Mouse (Mus musculus) forebrain, embryonic 11.5 days (tissue): ENCODE results near the gene Bean1. TPM values are rescaled to one million over a fixed set of nuclear protein-coding genes. Genes with fewer than 3 reads are reported as not detected.

Source experiments
- ATAC-seq: fragments of 200-750 bp; cut with Nextera tagmentation; replicated peaks from 2 replicates; pipeline ENCODE4 v1.8.0; 2017; ENCODE audit warnings: moderate TSS enrichment; ENCODE audit not compliant: low FRiP score
- DNase-seq: peaks from one replicate; pipeline ENCODE4 v3.0.0-alpha.2; 2017; ENCODE audit warnings: low spot score
- H3K27ac ChIP-seq: fragments of 300-500 bp; sonication (generic); 2 replicates; pipeline ENCODE4 v1.5.1; 2014; ENCODE audit warnings: low read depth, low read length
- H3K27me3 ChIP-seq: fragments of 300-500 bp; sonication (generic); 2 replicates; pipeline ENCODE4 v1.6.1; 2014; ENCODE audit warnings: mild to moderate bottlenecking, low read length, mixed read lengths; ENCODE audit not compliant: control insufficient read depth, insufficient read depth
- H3K36me3 ChIP-seq: fragments of 300-500 bp; sonication (generic); 2 replicates; pipeline ENCODE4 v1.6.1; 2014; ENCODE audit warnings: mild to moderate bottlenecking, low read length, moderate library complexity, mixed read lengths; ENCODE audit not compliant: control insufficient read depth, insufficient read depth
- H3K4me1 ChIP-seq: fragments of 300-500 bp; sonication (generic); replicated peaks from 2 replicates; pipeline ENCODE4 v1.6.1; 2014; ENCODE audit warnings: low read length, mixed read lengths; ENCODE audit not compliant: control insufficient read depth, insufficient read depth
- H3K4me2 ChIP-seq: fragments of 300-500 bp; sonication (generic); 2 replicates; pipeline ENCODE4 v1.6.1; 2014; ENCODE audit warnings: low read depth, mild to moderate bottlenecking, low read length, moderate library complexity, mixed read lengths; ENCODE audit not compliant: severe bottlenecking
- H3K4me3 ChIP-seq: fragments of 300-500 bp; sonication (generic); 2 replicates; pipeline ENCODE4 v1.5.1; 2014; ENCODE audit warnings: low read depth, low read length
- H3K9ac ChIP-seq: fragments of 300-500 bp; sonication (generic); 2 replicates; pipeline ENCODE4 v1.6.1; 2014; ENCODE audit warnings: low read length
- H3K9me3 ChIP-seq: fragments of 300-500 bp; sonication (generic); 2 replicates; pipeline ENCODE4 v1.6.1; 2016; ENCODE audit warnings: low read length, mixed read lengths; ENCODE audit not compliant: control insufficient read depth
- whole genome bisulfite sequencing: fragments of 180-500 bp; shearing (Covaris S2); extraction: QIAGEN DNeasy Blood & Tissue Kit; methylation state at CpG from one replicate; pipeline ENCODE4 v1.1.7; 2014; 5-methylcytosine and 5-hydroxymethylcytosine counted together
- polyA plus RNA-seq: library from polyadenylated mRNA; unstranded; fragments of >200 nt; fragmentation: Nextera tagmentation; extraction: Ambion mirVana; gene quantifications from 2 replicates; pipeline ENCODE4 v1.2.1, GENCODE M21; 2014

The Bean1 gene
- 0.16 and 0.19 TPM in 2 replicates for polyA plus RNA-seq

DNA sequence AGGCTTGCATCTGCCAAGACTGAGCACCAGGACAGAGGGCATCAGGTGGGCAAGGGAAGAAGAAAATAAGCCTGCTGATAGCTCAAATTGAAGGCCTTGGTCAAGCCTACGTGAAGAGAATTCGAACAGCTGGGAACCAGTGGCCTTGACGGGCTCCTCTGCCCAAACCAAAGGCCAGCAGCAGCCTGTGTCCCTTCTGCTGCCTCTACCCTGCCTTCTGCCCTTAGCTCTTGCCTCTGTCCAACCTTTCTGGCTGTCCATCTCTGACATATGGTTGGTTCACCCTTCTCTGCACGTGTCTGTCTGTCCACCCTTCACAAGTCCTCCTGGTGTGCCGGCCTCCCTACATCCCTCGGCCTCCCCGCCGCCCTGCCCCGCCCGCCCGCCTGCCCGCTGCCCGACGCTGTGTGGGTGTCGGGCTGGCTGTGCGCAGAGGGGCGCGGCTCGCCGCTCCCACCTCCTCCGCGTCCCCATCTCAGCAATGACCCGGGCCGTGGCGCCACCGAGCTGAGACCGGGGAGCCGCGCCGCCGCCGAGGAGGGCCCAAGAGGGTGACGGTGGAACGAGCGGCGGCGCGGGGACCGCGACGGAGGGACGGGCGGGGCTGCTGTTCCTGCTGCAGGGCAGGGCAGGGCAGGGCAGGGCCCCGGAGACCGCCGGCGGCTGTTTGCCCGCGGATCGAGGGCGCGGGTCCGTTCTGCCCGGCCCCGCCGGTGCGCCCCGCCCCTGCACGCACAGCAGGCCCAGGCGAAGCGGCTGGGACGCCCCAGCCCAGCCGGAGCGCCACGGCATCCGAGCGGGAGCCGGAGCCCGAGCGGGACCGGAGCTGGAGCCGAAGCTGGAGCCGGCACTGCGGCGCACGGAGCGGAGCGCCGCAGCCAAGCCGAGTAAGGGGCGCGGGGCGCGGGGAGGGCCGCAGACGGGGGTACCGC, at the start of gene Bean1:
TSS of gene Bean1 (plus strand) at position 325 of the 932 bp plus-strand sequence.
- no peak within 1 kb of the TSS for H3K27ac ChIP-seq
- H3K27me3 ChIP-seq, result peaks cover 27% of the 10 kb centered on the region

DNA sequence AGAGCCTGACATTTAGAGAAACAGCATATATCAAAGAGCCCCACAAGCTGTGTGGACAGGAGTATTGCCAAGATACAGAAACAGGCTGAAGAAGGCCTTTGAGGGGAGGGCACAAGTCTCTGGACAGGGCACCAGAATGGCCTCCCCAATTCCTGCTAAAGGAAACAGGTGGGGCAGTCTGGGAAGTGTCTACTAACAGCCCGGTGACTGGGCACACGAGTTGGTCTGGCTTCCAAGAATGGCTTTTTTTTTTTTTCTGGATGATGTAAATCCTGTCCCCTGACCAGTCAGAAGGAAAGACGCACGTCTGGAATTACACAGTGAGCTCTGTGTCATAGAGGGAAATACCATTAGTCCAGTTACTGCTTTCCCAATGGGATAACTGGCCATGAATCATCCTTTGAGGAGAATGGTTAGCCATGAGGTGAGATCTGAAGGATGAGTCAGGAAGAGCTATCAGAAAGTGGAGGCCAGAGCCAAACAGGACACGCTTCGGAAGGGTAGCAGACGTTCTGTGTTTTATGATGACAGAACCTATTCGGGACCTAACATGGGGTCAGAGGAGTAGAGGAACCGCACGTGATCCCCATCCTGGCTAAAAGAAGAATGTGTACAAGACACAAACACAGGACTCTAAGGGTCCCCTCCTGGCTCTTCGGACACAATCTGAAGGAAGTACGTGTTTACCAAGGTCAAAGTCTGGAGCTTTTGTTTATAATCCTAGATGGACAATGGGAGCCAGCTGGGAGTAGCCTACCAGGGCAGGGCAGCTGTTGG, 48.4 kb upstream of the Bean1 start:
- H3K9ac ChIP-seq, result no peak overlapping the region
- no peaks in the 10 kb centered on the region for H3K27me3 ChIP-seq
- no peak for DNase-seq
- no peak overlapping the region for H3K27ac ChIP-seq
- H3K4me2 ChIP-seq, result no peak overlapping the region
- H3K9me3 ChIP-seq, result no peaks in the 10 kb centered on the region
- H3K4me3 ChIP-seq, result no peak overlapping the region
- no peaks in the 10 kb centered on the region for H3K36me3 ChIP-seq
- H3K4me1 ChIP-seq, result no peaks in the 10 kb centered on the region
- 87% methylated on average over 12 of the region's 12 CpGs for WGBS
- ATAC-seq, result no peak

More for the DNA sequence above, at the start of gene Bean1:
- H3K36me3 ChIP-seq, result no peaks in the 10 kb centered on the region
- DNase-seq, result peak; percentile 74
- no peaks in the 10 kb centered on the region; the same call in 1 of the 2 replicates for H3K4me1 ChIP-seq
- peak within 1 kb of the TSS; percentile 99 for H3K4me2 ChIP-seq
- H3K9me3 ChIP-seq, result no peaks in the 10 kb centered on the region
- H3K4me3 ChIP-seq, result peak within 1 kb of the TSS; percentile 63
- ATAC-seq, result peak; percentile 86
- WGBS, result 1% methylated on average over 81 of the region's 87 CpGs
- peak within 1 kb of the TSS; percentile 64 for H3K9ac ChIP-seq

DNA sequence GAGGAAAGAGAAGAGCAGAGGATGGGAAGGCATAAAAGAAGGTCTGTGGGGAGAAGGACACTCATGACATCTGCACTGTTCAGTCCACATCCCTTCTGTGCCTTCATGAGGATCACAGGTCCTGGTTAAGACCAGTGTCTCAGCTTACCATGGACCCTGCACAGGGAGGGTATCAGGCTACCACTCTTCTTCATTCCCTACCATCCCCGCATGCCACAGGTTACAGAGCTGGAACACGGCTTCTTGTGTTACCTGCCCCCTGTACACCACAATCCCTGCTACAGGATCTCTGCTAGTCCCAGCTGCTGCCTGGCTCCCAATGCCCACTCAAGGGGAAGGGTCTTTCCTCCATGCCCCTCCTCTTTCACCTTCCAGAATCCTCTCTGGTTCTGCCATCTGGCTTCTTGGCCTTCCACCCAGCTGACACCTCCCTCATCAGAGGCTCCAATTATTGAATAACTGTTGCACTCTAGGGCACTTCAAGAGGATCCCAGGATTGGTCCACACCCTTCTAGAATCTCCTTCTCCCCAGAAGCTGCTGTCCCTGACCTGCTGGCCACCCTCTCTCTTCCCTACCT, 47.1 kb upstream of the Bean1 start:
- no peak for DNase-seq
- H3K36me3 ChIP-seq, result no peaks in the 10 kb centered on the region

DNA sequence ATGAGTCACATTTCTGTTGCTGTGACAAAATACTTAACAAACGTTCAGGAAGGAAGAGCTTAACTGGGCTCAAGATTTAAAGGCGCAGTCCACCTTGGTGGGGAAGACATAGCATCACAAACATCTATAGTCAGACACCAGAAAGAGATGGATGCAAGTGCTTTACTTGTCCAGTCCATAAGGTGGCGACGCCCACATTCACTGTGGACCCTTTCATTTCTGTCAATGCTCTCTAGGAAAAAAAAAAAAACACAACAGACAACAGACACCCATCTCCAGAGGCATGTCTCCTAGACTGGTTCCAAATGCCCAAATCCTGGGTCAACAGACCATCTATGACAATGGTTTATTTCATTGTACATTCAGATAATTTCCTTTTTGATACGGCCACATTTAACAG, 45.7 kb upstream of the Bean1 start:
- Histone ChIP-seq H3K27ac (no peak overlapping the region), H3K4me1 (no peaks in the 10 kb centered on the region), H3K9me3 (no peaks in the 10 kb centered on the region), H3K4me2 (no peak overlapping the region), H3K9ac (no peak overlapping the region), H3K36me3 (no peaks in the 10 kb centered on the region), H3K27me3 (no peaks in the 10 kb centered on the region), H3K4me3 (no peak overlapping the region)
- DNase-seq (no peak), ATAC-seq (no peak)
- WGBS, result 89% methylated on average over 5 of the region's 5 CpGs

More for the DNA sequence above, 47.1 kb upstream of the Bean1 start:
- Histone ChIP-seq H3K9me3 (no peaks in the 10 kb centered on the region), H3K27me3 (no peaks in the 10 kb centered on the region), H3K4me1 (no peaks in the 10 kb centered on the region), H3K4me2 (no peak overlapping the region), H3K27ac (no peak overlapping the region), H3K9ac (no peak overlapping the region), H3K4me3 (no peak overlapping the region)
- WGBS, result 92% methylated on average over 2 of the region's 2 CpGs
- ATAC-seq, result no peak

DNA sequence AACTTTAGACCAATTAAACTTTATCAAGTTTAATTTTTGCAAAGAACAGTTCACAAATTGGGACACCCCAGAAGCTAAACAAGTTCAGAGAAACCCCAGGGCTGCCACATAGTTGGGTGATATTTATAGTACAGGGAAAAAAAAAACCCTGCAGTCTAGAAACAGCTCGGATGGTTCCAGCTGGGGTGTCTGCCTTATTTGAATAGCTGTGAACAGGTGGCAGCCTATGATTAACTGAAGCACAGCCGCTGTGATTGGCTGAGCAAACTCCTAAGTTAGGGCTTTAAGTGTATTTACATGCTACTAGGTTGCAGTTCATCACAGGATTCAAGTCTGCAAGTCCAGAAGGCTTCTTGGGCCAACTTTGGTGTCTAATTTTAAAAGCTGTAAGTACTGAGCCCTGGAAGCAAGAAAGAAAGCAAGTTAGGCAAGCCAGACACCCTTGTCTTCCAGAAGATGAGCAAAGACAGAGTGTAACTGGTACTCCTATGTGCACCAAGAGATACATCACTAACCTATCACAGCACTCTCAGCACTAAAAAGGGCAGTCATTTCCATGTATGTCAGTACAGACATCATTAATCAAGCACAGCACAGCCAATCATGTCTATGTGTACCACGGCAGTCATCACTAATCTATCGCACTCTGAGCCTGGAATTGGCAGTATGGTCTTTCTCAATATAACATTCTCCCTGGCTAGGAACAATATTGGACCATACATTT, 42.9 kb upstream of the Bean1 start:
- H3K4me2 ChIP-seq, result no peak overlapping the region
- H3K9ac ChIP-seq, result no peak overlapping the region
- no peaks in the 10 kb centered on the region for H3K27me3 ChIP-seq
- no peak overlapping the region for H3K4me3 ChIP-seq
- no peak overlapping the region for H3K27ac ChIP-seq
- DNase-seq (no peak), ATAC-seq (no peak)
- no peaks in the 10 kb centered on the region for H3K4me1 ChIP-seq
- H3K9me3 ChIP-seq, result no peaks in the 10 kb centered on the region
- no peaks in the 10 kb centered on the region for H3K36me3 ChIP-seq
- WGBS, result 83% methylated on average over 4 of the region's 4 CpGs

DNA sequence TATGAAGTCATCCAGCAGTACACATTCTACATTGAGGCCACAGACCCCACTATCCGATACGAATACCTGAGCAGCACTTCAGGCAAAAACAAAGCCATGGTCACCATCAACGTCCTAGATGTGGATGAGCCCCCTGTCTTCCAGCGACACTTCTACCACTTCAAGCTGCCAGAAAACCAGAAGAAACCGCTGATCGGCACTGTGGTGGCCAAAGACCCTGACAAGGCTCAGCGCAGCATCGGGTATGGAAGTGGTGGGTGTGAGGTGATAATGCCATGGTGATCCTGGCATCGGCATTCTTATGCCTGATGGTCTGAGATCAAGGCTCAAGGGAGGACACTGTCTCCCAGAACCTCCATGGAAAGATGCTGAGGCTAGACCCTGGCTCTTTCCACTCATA, 39.3 kb upstream of the Bean1 start:
- DNase-seq (no peak), ATAC-seq (no peak)
- H3K36me3 ChIP-seq, result no peaks in the 10 kb centered on the region
- no peaks in the 10 kb centered on the region for H3K4me1 ChIP-seq
- no peaks in the 10 kb centered on the region for H3K27me3 ChIP-seq
- no peaks in the 10 kb centered on the region for H3K9me3 ChIP-seq
- no peak overlapping the region for H3K9ac ChIP-seq
- no peak overlapping the region for H3K4me2 ChIP-seq
- 90% methylated on average over 9 of the region's 9 CpGs for WGBS
- no peak overlapping the region for H3K27ac ChIP-seq
- no peak overlapping the region for H3K4me3 ChIP-seq

DNA sequence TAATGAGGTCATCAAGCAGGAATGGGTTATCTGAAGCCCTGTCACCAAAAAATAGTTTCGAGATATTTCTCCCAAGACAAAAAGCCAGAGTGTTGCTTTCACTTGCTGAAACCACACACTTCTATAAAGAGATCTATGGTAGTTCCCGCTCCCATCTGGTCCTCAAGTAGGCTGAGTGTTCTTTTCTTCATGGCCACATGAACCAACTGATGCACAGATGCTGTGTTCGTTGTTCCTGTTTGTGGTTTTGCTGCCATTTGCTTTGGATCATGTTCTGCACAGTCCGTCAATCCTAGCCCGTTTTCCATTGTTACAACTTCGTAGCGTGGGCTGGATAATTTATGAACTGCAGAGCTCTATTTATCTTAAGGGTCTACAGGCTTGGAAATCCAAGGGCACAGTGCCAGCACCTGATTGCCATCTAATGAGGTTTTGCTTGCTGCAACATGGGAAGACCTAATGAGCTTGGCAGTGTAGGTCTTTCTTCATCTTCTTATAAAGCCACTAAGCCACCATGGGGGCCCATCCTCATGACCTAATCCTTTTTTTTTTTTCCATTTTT, 38.7 kb upstream of the Bean1 start:
- no peak overlapping the region for H3K27ac ChIP-seq
- H3K4me2 ChIP-seq, result no peak overlapping the region
- H3K36me3 ChIP-seq, result no peaks in the 10 kb centered on the region
- DNase-seq (no peak), ATAC-seq (no peak)
- no peak overlapping the region for H3K4me3 ChIP-seq
- H3K4me1 ChIP-seq, result no peaks in the 10 kb centered on the region
- no peak overlapping the region for H3K9ac ChIP-seq
- H3K9me3 ChIP-seq, result no peaks in the 10 kb centered on the region
- H3K27me3 ChIP-seq, result no peaks in the 10 kb centered on the region
- 91% methylated on average over 7 of the region's 7 CpGs for WGBS

DNA sequence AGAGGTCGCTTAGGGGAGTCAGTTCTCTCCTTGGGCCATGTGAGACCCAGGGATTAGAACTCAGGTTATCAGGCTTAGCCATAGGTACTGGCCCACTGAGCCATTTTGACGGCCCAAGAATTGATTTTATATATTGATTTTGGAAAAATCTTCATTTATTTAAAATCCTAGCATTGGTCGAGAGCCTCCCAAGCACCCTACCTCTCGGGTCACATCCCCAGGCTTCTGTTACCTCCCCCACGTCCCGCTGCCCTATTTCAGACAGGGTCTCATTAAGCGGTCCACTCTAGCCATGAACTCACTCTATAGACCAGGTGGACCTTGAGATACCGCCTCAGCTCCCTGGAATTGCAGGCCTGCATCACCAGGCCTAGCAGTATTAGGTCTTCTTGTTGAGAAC, 35.7 kb upstream of the Bean1 start:
- DNase-seq (no peak), ATAC-seq (no peak)
- no peaks in the 10 kb centered on the region for H3K36me3 ChIP-seq
- 92% methylated on average over 8 of the region's 8 CpGs for WGBS
- H3K4me3 ChIP-seq, result no peak overlapping the region
- no peak overlapping the region for H3K27ac ChIP-seq
- H3K27me3 ChIP-seq, result no peaks in the 10 kb centered on the region
- no peaks in the 10 kb centered on the region for H3K4me1 ChIP-seq
- H3K4me2 ChIP-seq, result no peak overlapping the region
- H3K9ac ChIP-seq, result no peak overlapping the region
- H3K9me3 ChIP-seq, result no peaks in the 10 kb centered on the region
